Mouse (Mus musculus) CH12.LX (cell line): ENCODE results near the gene Sparcl1. TPM values are rescaled to one million over a fixed set of nuclear protein-coding genes. Genes with fewer than 3 reads are reported as not detected.

ENCODE experiments used
- DNase-seq: peaks from one replicate; pipeline ENCODE4 v3.0.0-alpha.2; 2013; ENCODE audit errors: extremely low read depth
- H3K27ac ChIP-seq: 2 replicates; pipeline ENCODE4 v1.5.1; 2012; ENCODE audit warnings: low read depth, mild to moderate bottlenecking, control low read depth, moderate library complexity; ENCODE audit not compliant: insufficient read depth
- H3K27me3 ChIP-seq: replicated peaks from 2 replicates; pipeline ENCODE3; 2012; ENCODE audit warnings: inconsistent platforms
- H3K36me3 ChIP-seq, 2 experiments: replicated peaks in 1 of 2; 2 replicates each; pipeline versions ENCODE3 to v1.6.1; 2012; ENCODE audit warnings: inconsistent platforms in 1 of 2, low read length in 1 of 2, mild to moderate bottlenecking in 1 of 2, mixed read lengths in 1 of 2, moderate library complexity in 1 of 2; ENCODE audit not compliant: control insufficient read depth in 1 of 2, insufficient read depth in 1 of 2
- H3K4me1 ChIP-seq, 2 experiments: 2 replicates each; pipeline ENCODE4 v1.6.1; 2012; ENCODE audit warnings: inconsistent platforms in 1 of 2, moderate library complexity in 1 of 2; ENCODE audit not compliant: insufficient read depth in 2 of 2, control insufficient read depth in 1 of 2
- H3K4me2 ChIP-seq: 2 replicates; pipeline ENCODE4 v1.6.1; 2012; ENCODE audit warnings: low read depth, mild to moderate bottlenecking, control low read depth; ENCODE audit not compliant: poor library complexity, insufficient read depth, severe bottlenecking
- H3K4me3 ChIP-seq, 3 experiments: fragments of 150-350 bp in 1 of 3; sonication (generic) in 1 of 3; replicated peaks in 1 of 3; 2 replicates each; pipeline versions ENCODE3 to v1.5.1; 2011 to 2012; ENCODE audit warnings: low read depth in 2 of 3, low read length in 2 of 3, mild to moderate bottlenecking in 2 of 3, moderate library complexity in 2 of 3, control low read depth in 1 of 3, improper control_type of control experiment in 1 of 3, inconsistent platforms in 1 of 3, mixed read lengths in 1 of 3; ENCODE audit not compliant: poor library complexity in 1 of 3
- H3K79me2 ChIP-seq: replicated peaks from 2 replicates; pipeline ENCODE4 v1.6.1; 2012; ENCODE audit warnings: mild to moderate bottlenecking, moderate library complexity; ENCODE audit not compliant: control insufficient read depth, poor library complexity, insufficient read depth, severe bottlenecking; ENCODE audit errors: extremely low read depth
- H3K9ac ChIP-seq: 2 replicates; pipeline ENCODE4 v1.6.1; 2012; ENCODE audit warnings: low read depth, mild to moderate bottlenecking, control low read depth, moderate library complexity; ENCODE audit not compliant: insufficient read depth
- H3K9me3 ChIP-seq: replicated peaks from 2 replicates; pipeline ENCODE3; 2012; ENCODE audit warnings: low read length, inconsistent platforms, mixed read lengths
- CHD1 ChIP-seq: IDR thresholded peaks from 2 replicates; pipeline ENCODE4 v1.6.1; 2012; ENCODE audit warnings: low read depth, low read length, improper control_type of control experiment, inconsistent platforms
- CHD2 ChIP-seq: IDR thresholded peaks from 2 replicates; pipeline ENCODE4 v1.6.1; 2011; ENCODE audit warnings: low read length, improper control_type of control experiment
- CTCF ChIP-seq, 2 experiments: IDR thresholded peaks in 1 of 2; conservative IDR thresholded peaks in 1 of 2; 2 replicates each; pipeline ENCODE4 v1.5.1; 2011 to 2012; ENCODE audit warnings: low read depth in 2 of 2, low read length in 2 of 2, improper control_type of control experiment in 1 of 2, inconsistent platforms in 1 of 2, mild to moderate bottlenecking in 1 of 2, moderate library complexity in 1 of 2
- E2F4 ChIP-seq: IDR thresholded peaks from 2 replicates; pipeline ENCODE4 v1.6.1; 2011; ENCODE audit warnings: low read depth, low read length, improper control_type of control experiment; ENCODE audit not compliant: insufficient replicate concordance
- EP300 ChIP-seq: IDR thresholded peaks from 2 replicates; pipeline ENCODE4 v1.6.1; 2011; ENCODE audit warnings: low read length, improper control_type of control experiment
- HCFC1 ChIP-seq: IDR thresholded peaks from 2 replicates; pipeline ENCODE4 v1.6.1; 2012; ENCODE audit warnings: low read depth, mild to moderate bottlenecking, inconsistent platforms, low read length, improper control_type of control experiment
- IRF4 ChIP-seq: IDR thresholded peaks from 2 replicates; pipeline ENCODE4 v1.6.1; 2014; ENCODE audit warnings: low read depth, mild to moderate bottlenecking, inconsistent platforms, low read length, improper control_type of control experiment
- JUN ChIP-seq: IDR thresholded peaks from 2 replicates; pipeline ENCODE4 v1.6.1; 2011; ENCODE audit warnings: low read depth, mild to moderate bottlenecking, low read length, improper control_type of control experiment, moderate library complexity; ENCODE audit not compliant: insufficient read depth
- JUND ChIP-seq: conservative IDR thresholded peaks from 2 replicates; pipeline ENCODE4 v1.6.1; 2011; ENCODE audit warnings: low read depth, low read length, improper control_type of control experiment
- KAT2A ChIP-seq: IDR thresholded peaks from 2 replicates; pipeline ENCODE4 v1.6.1; 2012; ENCODE audit warnings: low read length, improper control_type of control experiment, inconsistent platforms; ENCODE audit not compliant: insufficient replicate concordance
- MAFK ChIP-seq: IDR thresholded peaks from 2 replicates; pipeline ENCODE4 v1.6.1; 2011; ENCODE audit warnings: low read length, improper control_type of control experiment; ENCODE audit not compliant: insufficient replicate concordance
- MAX ChIP-seq: IDR thresholded peaks from 2 replicates; pipeline ENCODE4 v1.6.1; 2011; ENCODE audit warnings: low read length, improper control_type of control experiment
- MAZ ChIP-seq: IDR thresholded peaks from 2 replicates; pipeline ENCODE4 v1.6.1; 2012; ENCODE audit warnings: low read depth, mild to moderate bottlenecking, inconsistent platforms, low read length, improper control_type of control experiment, moderate library complexity
- MEF2A ChIP-seq: IDR thresholded peaks from 2 replicates; pipeline ENCODE4 v1.6.1; 2014; ENCODE audit warnings: low read depth, mild to moderate bottlenecking, inconsistent platforms, low read length, improper control_type of control experiment, borderline replicate concordance
- MYC ChIP-seq: IDR thresholded peaks from 2 replicates; pipeline ENCODE4 v1.6.1; 2011; ENCODE audit warnings: low read depth, mild to moderate bottlenecking, improper control_type of control experiment, low read length
- NELFE ChIP-seq: IDR thresholded peaks from 2 replicates; pipeline ENCODE4 v1.6.1; 2011; ENCODE audit warnings: low read depth, low read length, improper control_type of control experiment
- NRF1 ChIP-seq: IDR thresholded peaks from 2 replicates; pipeline ENCODE4 v1.6.1; 2014; ENCODE audit warnings: low read depth, mild to moderate bottlenecking, inconsistent platforms, low read length, improper control_type of control experiment, moderate library complexity
- PAX5 ChIP-seq: IDR thresholded peaks from 2 replicates; pipeline ENCODE4 v1.6.1; 2012; ENCODE audit warnings: low read length, inconsistent platforms, mixed read lengths
- POLR2A ChIP-seq: IDR thresholded peaks from 2 replicates; pipeline ENCODE4 v1.6.1; 2011; ENCODE audit warnings: low read depth, mild to moderate bottlenecking, improper control_type of control experiment, low read length
- POLR2AphosphoS2 ChIP-seq: IDR thresholded peaks from 2 replicates; pipeline ENCODE4 v1.6.1; 2011; ENCODE audit warnings: low read depth, low read length, improper control_type of control experiment
- RAD21 ChIP-seq: IDR thresholded peaks from 2 replicates; pipeline ENCODE4 v1.6.1; 2011; ENCODE audit warnings: low read depth, mild to moderate bottlenecking, low read length, improper control_type of control experiment, moderate library complexity
- SIN3A ChIP-seq: IDR thresholded peaks from 2 replicates; pipeline ENCODE4 v1.6.1; 2012; ENCODE audit warnings: low read length, improper control_type of control experiment, inconsistent platforms
- SMC3 ChIP-seq: IDR thresholded peaks from 2 replicates; pipeline ENCODE4 v1.6.1; 2011; ENCODE audit warnings: low read depth, low read length, improper control_type of control experiment
- TBP ChIP-seq: conservative IDR thresholded peaks from 2 replicates; pipeline ENCODE4 v1.6.1; 2011; ENCODE audit warnings: low read depth, low read length, improper control_type of control experiment
- TCF12 ChIP-seq: IDR thresholded peaks from 2 replicates; pipeline ENCODE4 v1.6.1; 2014; ENCODE audit warnings: low read depth, mild to moderate bottlenecking, inconsistent platforms, low read length, improper control_type of control experiment
- UBTF ChIP-seq: IDR thresholded peaks from 2 replicates; pipeline ENCODE4 v1.6.1; 2012; ENCODE audit warnings: low read depth, mild to moderate bottlenecking, inconsistent platforms, low read length, improper control_type of control experiment, moderate library complexity
- USF1 ChIP-seq: IDR thresholded peaks from 2 replicates; pipeline ENCODE4 v1.6.1; 2014; ENCODE audit warnings: low read depth, mild to moderate bottlenecking, inconsistent platforms, low read length, improper control_type of control experiment
- ZKSCAN1 ChIP-seq: IDR thresholded peaks from 2 replicates; pipeline ENCODE4 v1.6.1; 2012; ENCODE audit warnings: low read depth, inconsistent platforms, low read length, improper control_type of control experiment, borderline replicate concordance
- ZMIZ1 ChIP-seq: IDR thresholded peaks from 2 replicates; pipeline ENCODE4 v1.6.1; 2012; ENCODE audit warnings: low read depth, mild to moderate bottlenecking, inconsistent platforms, low read length, improper control_type of control experiment
- dilution Hi-C: fragments of 300-500 bp; cut with MboI; formaldehyde crosslinking; loops from 2 replicates; pipeline ENCODE4 v1.14.3; 2020; ENCODE audit warnings: low sequenced_read_pairs; ENCODE audit not compliant: extremely low pct_unique_long_range_greater_than_20kb, extremely low pct_ligation_motif_present
- in situ Hi-C: fragments of 300-500 bp; cut with MboI; formaldehyde crosslinking; loops from 3 replicates; pipeline ENCODE4 v1.14.3; 2019; ENCODE audit warnings: low sequenced_read_pairs, low pct_ligation_motif_present, low pct_unique_long_range_greater_than_20kb, mixed read lengths
- polyA plus RNA-seq: library from polyadenylated mRNA; unstranded; fragments of >175 nt; gene quantifications from 2 replicates; pipeline ENCODE4 v1.2.1, GENCODE M21; 2012; ENCODE audit warnings: low read depth; ENCODE audit not compliant: insufficient read length
- total RNA-seq, 2 experiments: library from RNA; depleted of rRNA; stranded (reverse); fragments of 300-350 nt in 1 of 2; fragments of >200 nt in 1 of 2; gene quantifications; 2 replicates each; pipeline ENCODE4 v1.2.3; 2012 to 2014

Gene Sparcl1
- total and polyA plus RNA-seq, 3 experiments, result not detected

DNA sequence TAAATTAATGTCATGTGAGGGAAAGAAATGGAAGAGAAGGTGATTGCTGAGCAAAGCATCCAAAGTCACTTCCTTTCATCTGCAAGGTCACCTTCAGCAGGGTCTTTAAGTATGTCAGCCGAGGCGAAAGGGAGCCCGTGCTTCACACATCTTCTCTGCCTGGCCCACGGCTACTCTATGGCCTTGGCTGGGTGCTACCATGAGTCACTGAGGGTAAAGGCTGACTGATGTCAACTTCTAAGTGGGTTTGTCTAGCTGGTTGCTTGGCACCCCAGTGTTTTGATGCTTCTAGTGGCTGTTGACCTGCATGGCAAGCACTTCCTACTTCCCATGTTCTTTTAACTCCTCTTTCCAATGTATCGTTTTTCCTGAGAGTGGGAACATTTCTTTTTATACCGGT lies 36.7 kb upstream of the Sparcl1 start:
- Histone ChIP-seq H3K9ac (no peak overlapping the region), H3K79me2 (no peaks in the 10 kb centered on the region), H3K4me1 (no peaks in the 10 kb centered on the region), H3K9me3 (no peaks in the 10 kb centered on the region), H3K4me2 (no peak overlapping the region), H3K4me3 (no peak overlapping the region), H3K27ac (no peak overlapping the region), H3K27me3 (no peaks in the 10 kb centered on the region)
- in situ Hi-C loops, result no loop called here
- dilution Hi-C loops, result no loop called here
- no peak for DNase-seq
- TF ChIP-seq PAX5, result no peak
- no peak for TF ChIP-seq POLR2A
- TF ChIP-seq POLR2AphosphoS2, result no peak
- no peak for TF ChIP-seq NRF1
- no peak for TF ChIP-seq RAD21
- TF ChIP-seq UBTF, result no peak
- TF ChIP-seq SMC3, result no peak
- no peak for TF ChIP-seq USF1
- TF ChIP-seq MAX, result no peak
- TF ChIP-seq HCFC1, result no peak
- TF ChIP-seq CHD2, result no peak
- TF ChIP-seq EP300, result no peak
- TF ChIP-seq E2F4, result no peak
- no peak for TF ChIP-seq MYC
- TF ChIP-seq TBP, result no peak
- no peak for TF ChIP-seq JUN
- TF ChIP-seq KAT2A, result no peak
- no peak for TF ChIP-seq NELFE
- no peak for TF ChIP-seq TCF12
- TF ChIP-seq, all 38 proteins: peak for 0
- H3K36me3 ChIP-seq, result no peaks in the 10 kb centered on the region

DNA sequence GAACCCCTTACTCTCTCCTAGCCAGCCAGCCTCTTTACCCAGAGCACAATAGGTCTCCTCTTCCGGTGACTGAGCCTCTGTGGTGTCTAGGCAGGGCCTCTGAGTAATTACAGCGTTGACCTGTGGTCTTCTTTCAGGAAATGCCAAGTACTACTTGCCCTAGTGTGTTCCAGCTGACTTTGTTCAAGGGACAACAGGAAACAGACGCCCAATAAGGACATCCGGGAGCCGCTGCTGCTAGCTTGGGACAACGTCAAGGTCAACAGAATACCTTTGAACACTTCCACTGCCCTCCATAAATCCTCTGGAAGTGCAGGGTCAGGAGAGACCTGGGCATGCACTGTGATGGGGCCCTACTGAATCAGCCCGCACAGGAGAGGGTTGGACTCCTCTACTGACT lies 35.8 kb upstream of the Sparcl1 start:
- no peak overlapping the region for H3K9ac ChIP-seq
- H3K4me1 ChIP-seq, result no peaks in the 10 kb centered on the region
- H3K79me2 ChIP-seq, result no peaks in the 10 kb centered on the region
- TF ChIP-seq TBP, result no peak
- TF ChIP-seq ZKSCAN1, result no peak
- no peak for TF ChIP-seq NRF1
- no peak for TF ChIP-seq POLR2A
- no peak for TF ChIP-seq MAX
- no peak for TF ChIP-seq ZMIZ1
- TF ChIP-seq JUN, result no peak
- no peak for TF ChIP-seq MAFK
- no peak for TF ChIP-seq TCF12
- no peak for TF ChIP-seq MEF2A
- TF ChIP-seq CTCF (conservative IDR thresholded peaks at IDR 0.05 in 1 of 2, IDR thresholded peaks at IDR 0.05 in 1 of 2; ENCODE audit: low read depth in 2 of 2, low read length in 2 of 2), result no peak
- no peak for TF ChIP-seq MAZ
- TF ChIP-seq SMC3, result no peak
- TF ChIP-seq SIN3A, result no peak
- TF ChIP-seq USF1, result no peak
- TF ChIP-seq IRF4, result no peak
- TF ChIP-seq RAD21, result no peak
- no peak for TF ChIP-seq JUND
- no peak for TF ChIP-seq CHD1
- DNase-seq, result no peak
- no peaks in the 10 kb centered on the region for H3K9me3 ChIP-seq
- H3K27ac ChIP-seq, result no peak overlapping the region
- H3K4me2 ChIP-seq, result no peak overlapping the region
- H3K27me3 ChIP-seq, result no peaks in the 10 kb centered on the region
- dilution Hi-C loops, result no loop called here
- in situ Hi-C loops, result no loop called here
- H3K4me3 ChIP-seq, result no peak overlapping the region
- H3K36me3 ChIP-seq, result no peaks in the 10 kb centered on the region
